Mouse (Mus musculus): Measurements from ENCODE around the gene Map3k12. TPM values are rescaled to one million over a fixed set of nuclear protein-coding genes. Genes with fewer than 3 reads are reported as not detected.
A peak's percentile ranks its signal among the peaks of the same experiment; 100 is the strongest.

Map3k12 gene
- total RNA-seq, 2 experiments from 2014 or later = 5.8 to 7.6 TPM

DNA sequence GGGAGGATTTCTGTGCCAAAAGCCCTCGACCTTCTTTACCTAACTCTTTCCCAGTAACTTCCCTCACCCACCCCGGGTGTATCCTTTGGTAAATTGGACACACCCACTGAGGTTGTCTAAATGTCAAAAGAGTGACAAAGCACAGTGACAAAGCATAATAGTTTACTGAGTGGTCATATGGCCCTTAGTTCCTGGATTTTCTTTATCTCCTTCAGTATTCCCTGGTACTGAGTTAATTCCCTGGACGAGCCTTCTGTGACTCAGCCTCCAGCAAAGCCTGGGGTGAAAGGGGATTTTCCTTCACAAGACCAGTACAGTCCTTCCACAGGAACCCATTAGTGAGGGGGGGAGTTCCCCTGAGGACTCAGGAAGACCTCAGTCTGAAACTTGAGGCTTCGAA, 55.9 kb downstream of the Map3k12 start:
- peak in 1 of 2 experiments; percentile 20 for DNase-seq (ENCODE audit: low spot score in 2 of 2)

DNA sequence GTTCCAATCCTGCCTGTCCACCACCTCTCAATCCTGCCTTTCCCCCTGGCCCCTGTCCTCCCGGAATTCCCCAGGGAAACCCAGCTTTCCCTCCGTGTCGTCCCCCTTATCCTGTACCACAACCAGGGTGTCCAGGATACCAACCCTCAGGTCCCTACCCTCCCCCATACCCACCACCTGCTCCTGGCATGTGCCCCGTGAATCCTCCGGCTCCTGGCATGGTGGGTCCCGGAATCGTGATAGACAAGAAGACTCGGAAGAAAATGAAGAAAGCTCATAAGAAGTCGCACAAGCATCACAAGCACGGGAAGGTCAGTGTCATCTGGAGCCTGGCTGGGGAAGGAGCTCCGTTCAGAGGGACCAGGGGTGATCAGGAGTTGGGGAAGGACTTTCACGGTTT, 56.5 kb downstream of the Map3k12 start:
- DNase-seq (ENCODE audit: low spot score in 2 of 2) = peak in 1 of 2 experiments; percentile 23

DNA sequence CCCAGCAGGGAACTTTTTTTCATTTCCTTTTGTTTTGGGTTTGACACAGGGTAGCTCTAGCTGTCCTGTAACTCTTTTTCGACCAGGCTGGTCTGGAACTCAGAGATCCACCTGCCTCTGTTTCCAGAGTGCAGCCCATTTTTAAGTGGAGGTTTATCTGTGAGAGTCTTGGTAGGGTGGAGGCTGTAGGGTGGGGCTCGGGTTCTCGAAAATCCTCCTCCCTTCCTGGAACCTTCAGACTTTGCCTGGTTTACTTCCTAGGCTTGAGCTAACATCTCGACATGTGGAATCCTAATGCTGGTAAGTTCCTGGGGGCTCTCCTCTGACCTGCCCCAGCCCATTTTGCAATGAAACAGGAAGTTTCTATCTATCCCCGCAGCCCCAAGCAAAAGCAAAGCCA, 57.0 kb downstream of the Map3k12 start:
- DNase-seq (ENCODE audit: low spot score in 2 of 2) = peak in 1 of 2 experiments; percentile 19

DNA sequence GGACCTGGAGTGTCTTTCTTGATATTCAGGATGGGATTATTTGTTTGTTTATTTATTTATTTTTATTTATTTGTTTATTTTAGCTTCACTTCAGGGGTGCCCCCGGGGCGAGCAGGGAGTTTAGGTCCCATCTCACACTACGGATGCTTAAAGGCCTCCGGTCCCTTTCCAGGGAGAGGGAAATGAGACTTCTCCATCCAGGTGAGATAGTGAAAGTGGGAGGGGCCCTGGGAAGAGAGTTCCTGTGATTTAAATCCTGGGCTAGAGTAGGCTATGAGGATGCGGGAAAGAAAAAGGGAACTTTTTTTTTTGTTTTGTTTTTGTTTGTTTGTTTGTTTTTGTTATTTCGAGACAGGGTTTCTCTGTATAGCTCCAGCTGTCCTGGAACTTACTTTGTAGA, 57.5 kb downstream of the Map3k12 start:
- DNase-seq (ENCODE audit: low spot score in 2 of 2) = no peak

DNA sequence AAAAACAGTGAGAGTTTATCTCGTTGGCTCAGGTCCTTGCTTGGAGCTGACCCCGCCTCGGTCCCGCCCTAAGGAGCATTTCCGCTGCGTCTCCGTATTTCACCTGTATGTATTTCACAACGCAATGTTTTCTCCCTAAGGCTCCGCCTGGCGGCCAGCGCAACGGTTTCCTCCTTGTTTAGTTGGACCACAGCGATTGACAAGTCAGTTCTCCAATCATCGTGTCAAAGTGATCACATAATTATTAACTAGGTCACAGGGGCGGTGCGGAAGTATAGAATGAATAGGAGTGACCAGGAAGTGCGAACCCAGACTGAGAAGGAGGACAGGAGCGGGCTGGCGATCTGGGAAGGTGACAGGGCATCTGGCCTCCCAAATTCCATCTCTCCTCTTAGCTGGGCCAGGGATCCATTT, 58.0 kb downstream of the Map3k12 start, which contains the start of gene Prr13:
Gene Prr13 (plus strand): TSS at position 125 of the 414 bp plus-strand sequence.
- peak; percentile 78 to 84 for DNase-seq (ENCODE audit: low spot score in 2 of 2)

DNA sequence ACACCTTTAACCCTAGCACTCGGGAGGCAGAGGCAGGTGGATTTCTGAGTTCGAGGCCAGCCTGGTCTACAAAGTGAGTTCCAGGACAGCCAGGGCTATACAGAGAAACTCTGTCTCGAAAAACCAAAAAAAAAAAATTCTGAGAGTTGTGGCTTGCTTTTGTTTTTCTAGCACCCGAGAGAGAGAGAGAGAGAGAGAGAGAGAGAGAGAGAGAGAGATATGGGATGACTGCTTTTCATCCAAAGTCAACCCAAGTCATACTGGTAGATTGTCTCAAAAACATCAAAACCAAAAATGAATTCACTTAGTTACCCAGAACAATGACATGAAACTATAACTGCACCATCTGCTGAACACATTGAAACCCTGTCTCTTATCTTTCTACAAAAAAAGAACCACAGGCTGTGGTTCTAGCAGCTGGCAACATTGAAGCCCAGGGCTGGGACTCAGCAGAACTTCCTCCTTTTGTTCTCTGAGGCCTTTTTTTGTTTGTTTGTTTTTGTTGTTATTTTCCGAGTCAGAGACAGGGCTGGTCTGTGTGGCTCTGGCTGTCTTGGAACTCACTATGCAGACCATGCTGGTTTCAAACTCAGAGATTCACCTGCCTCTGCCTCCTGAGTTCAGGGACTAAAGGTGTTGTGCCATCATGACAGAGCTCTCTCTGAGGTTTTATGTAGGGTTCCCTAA, 58.7 kb downstream of the Map3k12 start:
- DNase-seq (ENCODE audit: low spot score in 2 of 2) = no peak

DNA sequence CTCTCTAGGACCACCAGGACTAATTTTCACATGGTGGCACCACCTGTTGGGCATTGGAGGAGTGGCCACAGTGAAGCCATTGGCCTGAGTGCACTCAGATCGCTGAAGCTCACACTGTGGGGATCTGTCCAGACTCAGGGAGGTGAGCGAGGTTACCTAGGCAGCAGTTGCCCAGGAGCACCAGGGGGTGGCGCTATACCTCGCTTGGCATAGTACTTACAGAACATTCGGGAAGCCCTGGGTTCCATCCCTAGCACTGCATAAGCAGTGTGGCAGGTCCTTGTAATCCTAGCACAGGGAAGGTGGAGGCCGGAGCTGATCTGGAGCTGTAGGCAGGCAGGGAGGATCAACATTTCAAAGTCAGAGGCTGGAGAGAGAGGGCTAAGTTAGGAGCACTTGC, 60.9 kb downstream of the Map3k12 start:
- DNase-seq (ENCODE audit: low spot score in 2 of 2) = peak in 1 of 2 experiments; percentile 25

GRCm38 (mm10) chr15:102451666-102452430, 65.0 kb downstream of the Map3k12 start:
- peak in 1 of 2 experiments; percentile 26 for DNase-seq (ENCODE audit: low spot score in 2 of 2)

DNA sequence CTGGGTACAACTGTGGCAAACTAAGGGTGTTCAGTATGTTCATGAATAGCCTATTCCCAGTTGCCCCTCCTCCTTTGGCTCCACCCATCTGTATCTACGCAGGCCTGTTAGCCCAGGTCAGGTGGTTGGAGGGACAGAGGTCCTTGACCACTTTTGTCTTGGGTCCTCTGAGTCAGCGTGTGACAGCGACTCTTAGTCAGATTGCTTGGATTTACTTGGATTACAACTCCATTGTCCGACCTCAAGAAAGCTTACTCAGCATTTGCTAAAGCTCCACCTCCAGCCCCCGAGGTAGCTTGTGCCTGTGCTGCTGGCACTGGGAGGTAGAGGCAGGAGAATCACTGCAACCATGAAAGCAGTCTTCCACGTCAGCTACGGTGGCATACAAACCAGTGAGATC, 65.9 kb downstream of the Map3k12 start:
- peak; percentile 28 to 43 for DNase-seq (ENCODE audit: low spot score in 2 of 2)

- DNase-seq (ENCODE audit: low spot score in 2 of 2) = no peak
These were observed 67.5 kb downstream of the Map3k12 start for GRCm38 (mm10) chr15:102449366-102449765.

Other genes starting within 250 kb of the Map3k12 start
- gene Gm9918, start 246.5 kb downstream of the Map3k12 start, total RNA-seq (2021) = under 1 TPM in 1 of 2 experiments, not detected in 1; 0.13 TPM
- gene Mfsd5, start 237.6 kb downstream of the Map3k12 start, total RNA-seq (2021) = 10 to 100 TPM; 32.6 to 35.2 TPM
- 1 to 10 TPM; 1.3 to 1.9 TPM for gene Espl1, start 220.8 kb downstream of the Map3k12 start, total RNA-seq (2021)
- gene Pfdn5, start 190.9 kb downstream of the Map3k12 start, total RNA-seq (2021) = 100 to 1,000 TPM; 443 to 458 TPM
- 10 to 100 TPM; 48.9 to 54.7 TPM for gene Myg1, start 185.4 kb downstream of the Map3k12 start, total RNA-seq (2021)
- 10 to 100 TPM; 12.0 to 14.7 TPM for gene Aaas, start 166.3 kb downstream of the Map3k12 start, total RNA-seq (2021)
- gene Sp7, start 149.9 kb downstream of the Map3k12 start, total RNA-seq (2021) = under 1 TPM in 1 of 2 experiments, not detected in 1; 0.10 TPM
- 10 to 100 TPM; 61.1 to 62.1 TPM for gene Sp1, start 110.9 kb downstream of the Map3k12 start, total RNA-seq (2021)
- 1 to 10 TPM; 1.5 to 2.0 TPM for gene Amhr2, start 71.7 kb downstream of the Map3k12 start, total RNA-seq (2021)
- 100 to 1,000 TPM in 1 of 2 experiments, 10 to 100 TPM in 1; 86.2 to 148 TPM for gene Prr13, start 58.0 kb downstream of the Map3k12 start, total RNA-seq (2021)
- gene Pcbp2, start 46.5 kb downstream of the Map3k12 start, total RNA-seq (2021) = 100 to 1,000 TPM; 628 to 756 TPM
- gene Gm10337, start 13.3 kb downstream of the Map3k12 start, total RNA-seq (2021) = not detected
- 10 to 100 TPM; 35.5 to 36.1 TPM for gene Tarbp2, start 1.1 kb upstream of the Map3k12 start, total RNA-seq (2021)
- 1 to 10 TPM; 1.8 to 1.9 TPM for gene Npff, start 7.9 kb upstream of the Map3k12 start, total RNA-seq (2021)
- gene Gm28047, start 108.0 kb upstream of the Map3k12 start, total RNA-seq (2021) = 1 to 10 TPM; 1.7 to 3.2 TPM
- gene Atf7, start 108.4 kb upstream of the Map3k12 start, total RNA-seq (2021) = 10 to 100 TPM; 58.9 to 62.1 TPM
- 10 to 100 TPM; 18.3 to 19.4 TPM for gene Atp5g2, start 155.3 kb upstream of the Map3k12 start, total RNA-seq (2021)
- gene Calcoco1, start 205.1 kb upstream of the Map3k12 start, total RNA-seq (2021) = 100 to 1,000 TPM in 1 of 2 experiments, 10 to 100 TPM in 1; 95.4 to 106 TPM